Mouse (Mus musculus): ENCODE results near the gene Ell2.

Ell2 gene

GRCm38 (mm10) chr13:75733594-75734161 is 27.1 kb downstream of the Ell2 start:
- DNase-seq (ENCODE audit: low spot score in 2 of 2): no peak

- DNase-seq (ENCODE audit: low spot score in 2 of 2): no peak
Measured at GRCm38 (mm10) chr13:75734231-75734630, 27.7 kb downstream of the Ell2 start.

- no peak for DNase-seq (ENCODE audit: low spot score in 2 of 2)
Measured at GRCm38 (mm10) chr13:75735606-75736005, 29.0 kb downstream of the Ell2 start.

- no peak for DNase-seq (ENCODE audit: low spot score in 2 of 2)
Measured at GRCm38 (mm10) chr13:75737991-75738390, 31.4 kb downstream of the Ell2 start.

- no peak for DNase-seq (ENCODE audit: low spot score in 2 of 2)
Measured at GRCm38 (mm10) chr13:75738536-75738935, 32.0 kb downstream of the Ell2 start.

- DNase-seq (ENCODE audit: low spot score in 2 of 2): no peak
Measured at GRCm38 (mm10) chr13:75738957-75739356, 32.4 kb downstream of the Ell2 start.

GRCm38 (mm10) chr13:75740018-75740417 is 33.5 kb downstream of the Ell2 start:
- DNase-seq (ENCODE audit: low spot score in 2 of 2): no peak

- DNase-seq (ENCODE audit: low spot score in 2 of 2): no peak
Measured at GRCm38 (mm10) chr13:75741119-75741518, 34.6 kb downstream of the Ell2 start.

- DNase-seq (ENCODE audit: low spot score in 2 of 2): no peak
Measured at GRCm38 (mm10) chr13:75741736-75742729, 35.5 kb downstream of the Ell2 start.

GRCm38 (mm10) chr13:75742970-75743369 is 36.4 kb downstream of the Ell2 start:
- no peak for DNase-seq (ENCODE audit: low spot score in 2 of 2)

- no peak for DNase-seq (ENCODE audit: low spot score in 2 of 2)
Measured at GRCm38 (mm10) chr13:75744065-75744464, 37.5 kb downstream of the Ell2 start.

GRCm38 (mm10) chr13:75745328-75745727 is 38.8 kb downstream of the Ell2 start:
- no peak for DNase-seq (ENCODE audit: low spot score in 2 of 2)

- no peak for DNase-seq (ENCODE audit: low spot score in 2 of 2)
Measured at GRCm38 (mm10) chr13:75747265-75747664, 40.7 kb downstream of the Ell2 start.

- no peak for DNase-seq (ENCODE audit: low spot score in 2 of 2)
Measured at GRCm38 (mm10) chr13:75748685-75749084, 42.1 kb downstream of the Ell2 start.

GRCm38 (mm10) chr13:75750785-75751184 is 44.2 kb downstream of the Ell2 start:
- no peak for DNase-seq (ENCODE audit: low spot score in 2 of 2)

- DNase-seq (ENCODE audit: low spot score in 2 of 2): peak; percentile 67 to 87
Measured at GRCm38 (mm10) chr13:75752216-75752938, 45.8 kb downstream of the Ell2 start.

GRCm38 (mm10) chr13:75754398-75754797 is 47.8 kb downstream of the Ell2 start:
- DNase-seq (ENCODE audit: low spot score in 2 of 2): no peak

GRCm38 (mm10) chr13:75760859-75761548 is 54.4 kb downstream of the Ell2 start:
- DNase-seq (ENCODE audit: low spot score in 2 of 2): no peak

- no peak for DNase-seq (ENCODE audit: low spot score in 2 of 2)
Measured at GRCm38 (mm10) chr13:75762759-75763158, 56.2 kb downstream of the Ell2 start.

GRCm38 (mm10) chr13:75763280-75763679 is 56.7 kb downstream of the Ell2 start:
- DNase-seq (ENCODE audit: low spot score in 2 of 2): no peak

- DNase-seq (ENCODE audit: low spot score in 2 of 2): no peak
Measured at GRCm38 (mm10) chr13:75765742-75766141, 59.2 kb downstream of the Ell2 start.

GRCm38 (mm10) chr13:75766238-75766637 is 59.7 kb downstream of the Ell2 start:
- no peak for DNase-seq (ENCODE audit: low spot score in 2 of 2)

All from cerebellum, postnatal 4 days (tissue).